Mouse (Mus musculus) urinary bladder, postnatal 25 days (tissue): Measurements from ENCODE around the gene Mgat4a.
"Not testable (repeated sequence)": the region's sequence is repeated elsewhere in the genome, so short reads cannot be mapped to it uniquely, and the experiment has no call there.

Experiments
- DNase-seq: peaks from one replicate; pipeline ENCODE4 v3.0.0; 2022; ENCODE audit warnings: low spot score

The Mgat4a gene

DNA sequence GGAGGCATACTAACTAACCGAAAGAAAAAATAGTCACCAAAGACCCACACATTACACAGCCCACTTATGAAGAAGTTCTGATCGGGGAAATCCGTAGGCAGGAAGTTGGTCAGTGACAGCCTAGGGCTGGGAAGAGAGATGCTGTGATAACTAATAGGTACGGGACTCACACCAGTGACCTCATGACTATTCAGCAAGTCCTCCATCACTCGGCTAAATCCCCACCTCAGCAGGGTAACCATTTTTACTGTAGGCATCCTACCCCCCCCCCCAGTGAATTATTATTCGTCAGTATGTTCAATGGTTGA is 8.3 kb downstream of the Mgat4a start:
- DNase-seq, result no peak

DNA sequence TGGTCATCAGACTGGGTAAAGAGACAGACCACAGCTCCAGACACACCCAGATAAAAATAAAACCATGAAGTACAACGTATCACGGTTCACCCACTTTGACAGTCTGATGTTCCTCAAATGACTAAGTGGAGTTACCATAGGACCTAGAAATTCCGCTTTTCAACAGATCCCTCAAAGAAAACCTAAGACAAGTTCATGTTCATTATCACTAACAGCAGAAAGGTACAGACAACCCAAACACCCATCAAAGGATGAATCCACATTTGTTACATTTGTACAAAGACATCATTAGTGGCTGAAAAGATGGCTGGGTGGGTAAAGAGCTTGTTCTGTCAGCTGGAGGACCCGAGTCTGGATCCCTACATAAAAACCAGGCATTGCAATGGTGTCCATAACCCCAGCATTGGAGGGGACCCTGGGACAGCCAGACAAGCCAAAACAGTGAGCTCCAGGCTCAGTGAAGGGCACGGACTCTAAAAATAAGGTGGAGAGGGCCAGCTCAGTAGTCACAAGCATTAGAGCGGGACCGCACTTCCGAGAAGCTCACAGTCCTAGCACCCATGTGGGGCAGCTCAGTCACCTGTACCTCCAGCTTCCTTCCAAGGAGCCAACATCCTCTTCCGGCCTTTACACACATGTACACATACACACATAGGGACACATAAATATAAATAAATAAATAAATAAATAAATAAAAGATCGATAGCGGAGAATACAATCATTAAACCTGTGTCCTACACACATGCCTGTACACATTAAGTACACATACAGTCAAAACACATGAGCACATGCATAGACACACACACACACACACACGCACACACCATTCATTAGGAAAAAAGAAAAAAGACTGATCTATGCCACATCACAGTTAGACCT is 8.9 kb downstream of the Mgat4a start:
- DNase-seq, result no peak

DNA sequence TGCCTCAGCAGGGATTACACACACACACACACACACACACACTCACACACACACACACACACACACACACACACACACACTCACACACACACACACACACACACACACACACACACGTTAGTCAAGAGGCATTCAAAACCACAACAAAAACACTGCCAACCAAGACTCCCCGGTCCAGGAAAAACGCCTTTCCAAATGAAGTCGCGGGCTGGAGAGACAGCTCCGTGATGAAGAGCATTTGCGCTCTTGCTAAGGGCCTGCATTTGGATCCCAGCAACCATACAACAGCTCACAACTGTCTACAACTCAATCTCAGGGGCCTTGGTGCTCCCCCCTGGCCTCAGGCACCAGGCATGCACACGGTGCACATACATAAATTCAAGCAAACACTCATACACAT is 10.8 kb downstream of the Mgat4a start:
- no peak for DNase-seq

DNA sequence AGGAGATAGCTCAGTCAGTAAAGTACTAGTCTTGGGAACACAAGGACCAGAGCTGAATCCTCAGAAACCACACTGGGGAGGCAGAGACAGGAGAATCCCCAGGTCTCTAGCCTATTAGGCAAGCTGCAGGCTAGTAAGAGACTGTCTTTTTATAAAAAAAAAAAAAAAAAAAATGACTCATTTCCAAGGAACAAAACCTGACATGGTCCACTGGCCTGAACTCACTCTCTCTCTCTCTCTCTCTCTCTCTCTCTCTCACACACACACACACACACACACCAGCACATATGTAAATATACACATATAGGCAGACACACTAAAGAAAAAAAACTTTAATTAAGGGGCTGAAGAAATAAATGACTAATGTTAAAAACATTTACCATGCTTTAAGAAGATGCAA is 14.6 kb downstream of the Mgat4a start:
- DNase-seq, result no peak

DNA sequence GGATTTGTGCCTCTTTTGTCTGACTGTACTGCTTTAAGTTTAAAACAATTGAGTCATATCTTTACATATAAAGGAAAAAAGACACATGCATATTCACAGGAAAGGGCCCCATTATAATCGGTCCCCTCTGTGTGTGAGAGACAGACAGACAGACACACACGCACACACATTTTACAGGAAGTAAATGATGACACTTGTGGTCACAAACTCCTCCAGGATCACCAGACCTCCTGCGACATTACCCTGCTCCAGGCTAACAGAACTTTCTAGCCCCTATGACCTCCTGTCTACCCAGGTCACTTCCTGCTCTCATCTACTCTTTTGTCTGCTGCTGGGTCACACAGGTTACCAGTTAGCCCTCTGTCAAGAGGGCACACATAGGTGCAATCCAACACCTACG is 16.1 kb downstream of the Mgat4a start:
- no peak for DNase-seq

DNA sequence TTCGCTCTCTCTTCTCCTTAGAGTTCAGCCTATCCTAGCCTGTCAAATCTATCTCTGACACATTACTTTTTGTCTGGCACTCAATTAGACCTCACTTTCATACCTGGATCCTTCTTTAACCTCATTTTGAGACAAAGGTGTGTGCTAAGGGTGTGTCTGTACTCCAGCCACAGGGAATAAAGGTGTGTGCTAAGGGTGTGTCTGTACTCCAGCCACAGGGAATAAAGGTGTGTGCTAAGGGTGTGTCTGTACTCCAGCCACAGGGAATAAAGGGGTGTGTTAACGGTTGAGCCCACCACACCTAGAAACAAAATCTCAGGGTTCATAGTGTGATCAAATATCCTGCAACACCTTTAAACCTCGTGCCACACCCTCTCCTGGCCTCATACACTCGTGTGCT is 16.7 kb downstream of the Mgat4a start:
- not testable (repeated sequence) for DNase-seq

DNA sequence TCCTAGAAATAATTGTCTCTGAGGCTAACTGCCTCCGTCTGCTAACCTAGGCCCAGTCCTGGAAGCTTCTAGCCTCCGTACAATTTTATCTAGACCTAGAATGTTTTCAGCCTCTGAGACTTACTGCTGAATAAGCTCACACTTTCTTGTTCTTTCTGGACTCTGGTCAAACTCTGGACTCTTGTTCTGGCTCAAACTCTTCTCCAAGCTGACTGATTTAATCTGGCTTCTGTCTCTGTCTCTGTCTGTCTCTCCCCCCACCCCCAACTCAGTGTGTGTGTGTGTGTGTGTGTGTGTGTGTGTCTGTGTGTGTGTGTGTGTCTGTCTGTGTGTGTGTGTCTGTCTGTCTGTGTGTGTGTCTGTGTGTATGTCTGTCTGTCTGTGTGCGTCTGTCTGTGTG is 17.3 kb downstream of the Mgat4a start:
- not testable (repeated sequence) for DNase-seq

DNA sequence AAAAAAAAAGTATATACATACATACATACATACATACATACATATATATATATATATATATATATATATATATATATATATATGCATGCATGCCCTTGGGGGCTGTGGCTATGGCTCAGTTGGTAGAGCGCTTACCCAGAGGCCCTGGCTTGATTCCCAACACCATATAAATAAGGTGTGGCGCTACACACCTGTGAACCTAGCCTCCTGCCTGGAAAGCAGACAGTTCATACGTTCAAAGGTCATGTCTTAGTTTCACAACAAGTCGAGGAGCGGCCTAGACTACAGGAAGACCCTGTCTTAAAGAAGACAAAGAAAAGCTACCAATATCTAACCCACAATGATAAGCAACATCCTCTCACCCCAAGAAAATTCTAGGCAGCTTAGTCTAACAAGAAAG is 18.7 kb downstream of the Mgat4a start:
- no peak for DNase-seq

DNA sequence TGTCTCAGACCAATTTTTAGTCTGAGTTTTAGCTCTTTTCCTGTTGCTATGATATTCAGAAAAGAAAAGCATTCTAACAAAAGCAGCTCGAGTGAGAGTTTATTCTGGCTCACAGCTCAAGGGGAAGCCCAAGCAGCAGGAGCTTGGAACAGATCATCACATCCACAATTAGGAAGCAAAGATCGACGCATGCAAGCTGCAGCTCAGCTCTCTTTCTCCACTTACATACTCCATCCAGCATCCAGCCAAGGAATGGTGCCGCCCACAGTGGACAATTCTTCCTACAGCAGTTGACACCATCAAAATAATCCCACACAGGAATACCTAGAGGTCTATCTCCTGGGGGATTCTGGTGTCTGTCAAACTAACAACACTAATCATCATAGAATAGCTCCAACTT is 22.0 kb downstream of the Mgat4a start:
- DNase-seq, result no peak

DNA sequence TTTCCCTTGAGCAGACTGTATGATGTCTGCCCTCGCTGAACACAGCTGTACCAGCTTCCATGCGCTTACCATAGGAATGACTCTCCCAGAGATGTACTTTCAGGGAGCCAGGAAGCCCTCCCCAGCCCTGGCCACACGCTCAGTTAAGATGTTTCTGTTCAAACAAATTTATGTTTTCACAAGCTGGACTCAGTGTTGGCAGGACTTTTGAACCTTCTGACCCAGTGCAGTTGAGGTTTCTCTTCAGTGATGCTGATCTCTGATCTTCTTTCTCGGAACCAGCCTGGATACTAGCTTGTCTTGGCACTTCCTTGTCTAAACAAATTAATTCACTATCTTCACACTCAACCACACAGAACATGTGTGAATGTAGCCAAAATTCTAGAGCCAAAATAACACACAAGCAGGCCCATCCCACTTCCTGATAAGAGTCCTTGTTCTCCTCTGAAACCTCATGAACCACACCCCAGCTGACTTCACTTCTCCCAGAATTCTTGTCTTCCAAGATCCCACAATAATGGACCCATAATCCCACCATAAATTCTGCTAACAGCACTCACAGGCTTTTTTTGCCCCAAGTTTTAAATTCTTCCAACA is 22.6 kb downstream of the Mgat4a start:
- no peak for DNase-seq

DNA sequence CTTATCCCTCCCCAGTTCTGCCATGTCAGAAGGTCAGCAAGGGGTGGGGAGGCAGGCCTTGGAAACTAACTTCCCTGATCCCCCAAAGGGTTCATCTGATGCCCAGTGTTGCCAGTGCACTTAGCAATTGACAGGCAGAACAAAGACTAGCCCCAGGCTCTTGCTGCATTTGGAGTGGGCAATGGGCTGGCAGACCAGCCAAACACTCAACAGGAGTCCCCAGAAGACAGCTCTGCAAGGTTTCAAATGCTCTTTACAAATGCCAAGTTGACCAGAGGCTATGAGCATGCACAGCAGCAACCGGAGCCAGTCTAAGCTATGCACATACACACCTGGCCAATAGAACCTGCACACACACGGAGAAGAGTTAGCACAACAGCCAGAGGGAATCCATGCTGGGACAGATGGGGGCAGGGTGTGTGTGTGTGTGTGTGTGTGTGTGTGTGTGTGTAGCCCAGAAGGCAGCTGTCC is 27.8 kb downstream of the Mgat4a start:
- DNase-seq, result no peak

DNA sequence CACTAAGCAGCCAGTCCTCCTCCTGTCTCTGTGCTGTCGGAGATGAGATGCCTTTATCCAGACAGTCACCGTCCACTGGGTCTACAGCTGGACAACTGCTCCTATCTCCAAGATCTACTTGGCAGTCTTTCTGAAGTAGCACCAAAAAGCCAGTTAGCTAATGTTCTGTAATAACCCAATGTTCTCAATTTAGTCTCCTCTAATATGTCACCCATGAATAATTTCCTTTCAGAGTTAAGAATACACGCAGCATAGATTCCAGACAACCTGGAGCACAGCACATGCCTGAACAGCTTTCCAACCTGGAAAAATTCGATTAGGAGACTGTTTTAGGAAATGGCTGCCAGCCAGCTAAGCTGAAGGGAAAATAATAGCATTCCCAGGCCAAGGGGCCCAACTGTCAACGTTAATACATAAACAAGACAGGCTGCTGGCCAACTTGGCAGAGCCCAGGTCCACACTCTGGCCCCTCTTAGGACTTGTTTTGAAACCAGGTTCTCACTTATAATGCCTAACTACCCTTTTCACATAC is 28.6 kb downstream of the Mgat4a start:
- no peak for DNase-seq

DNA sequence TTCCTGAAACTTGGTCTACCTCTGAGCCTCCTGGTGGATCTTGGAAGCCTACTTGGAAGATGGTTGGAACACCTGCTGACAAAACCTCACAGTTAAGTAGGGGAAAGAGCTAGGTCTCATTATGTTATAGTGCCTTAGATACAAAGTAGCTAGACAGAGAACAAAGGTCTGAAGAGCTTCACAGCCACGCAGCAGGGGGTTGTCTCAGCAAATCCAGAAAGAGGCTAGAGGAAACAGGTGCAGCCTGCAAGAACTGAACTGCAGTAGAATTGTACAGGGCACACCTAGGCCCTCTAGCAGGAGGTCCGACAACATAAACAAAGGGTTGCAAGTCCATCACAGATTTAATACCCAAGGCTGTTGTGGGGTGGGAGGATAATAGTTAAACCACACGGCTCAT is 30.6 kb downstream of the Mgat4a start:
- DNase-seq, result no peak

DNA sequence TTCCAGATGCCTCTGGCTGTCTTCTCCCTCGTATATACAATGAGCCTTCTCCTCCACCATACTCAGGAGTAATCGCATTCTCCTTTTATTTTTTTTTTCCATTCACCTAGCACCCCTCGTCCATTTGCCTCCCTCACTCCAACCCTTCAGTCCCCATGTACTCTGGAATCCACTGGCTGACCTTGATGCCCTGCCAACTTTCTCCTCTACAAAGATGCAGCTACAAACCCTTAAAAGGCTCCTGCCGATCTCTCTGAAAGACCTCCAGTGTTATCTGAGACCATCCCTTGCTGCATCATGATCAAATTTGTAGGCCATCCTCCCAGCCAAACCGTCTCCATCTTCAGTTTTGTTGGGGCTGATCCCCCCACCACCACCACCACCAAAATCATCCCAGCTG is 31.4 kb downstream of the Mgat4a start:
- no peak for DNase-seq

DNA sequence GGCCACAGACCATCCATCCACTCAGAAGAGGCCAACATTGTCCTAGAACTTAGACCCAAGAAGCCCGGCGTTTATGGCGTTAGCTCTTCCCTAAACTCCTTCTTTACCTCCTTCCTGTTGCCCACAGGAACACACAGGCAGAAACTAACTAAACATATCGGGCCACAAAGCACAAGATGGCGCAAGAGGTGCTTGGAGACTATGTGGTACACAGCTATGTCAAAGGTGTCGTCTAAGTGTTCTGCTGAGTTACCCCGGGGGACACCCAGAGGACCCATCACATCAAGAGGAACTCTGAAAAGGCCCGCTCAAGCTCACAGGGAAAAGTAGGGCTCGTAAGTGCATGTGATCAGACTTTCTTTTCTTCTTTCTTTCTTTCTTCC is 35.5 kb downstream of the Mgat4a start:
- DNase-seq, result no peak

DNA sequence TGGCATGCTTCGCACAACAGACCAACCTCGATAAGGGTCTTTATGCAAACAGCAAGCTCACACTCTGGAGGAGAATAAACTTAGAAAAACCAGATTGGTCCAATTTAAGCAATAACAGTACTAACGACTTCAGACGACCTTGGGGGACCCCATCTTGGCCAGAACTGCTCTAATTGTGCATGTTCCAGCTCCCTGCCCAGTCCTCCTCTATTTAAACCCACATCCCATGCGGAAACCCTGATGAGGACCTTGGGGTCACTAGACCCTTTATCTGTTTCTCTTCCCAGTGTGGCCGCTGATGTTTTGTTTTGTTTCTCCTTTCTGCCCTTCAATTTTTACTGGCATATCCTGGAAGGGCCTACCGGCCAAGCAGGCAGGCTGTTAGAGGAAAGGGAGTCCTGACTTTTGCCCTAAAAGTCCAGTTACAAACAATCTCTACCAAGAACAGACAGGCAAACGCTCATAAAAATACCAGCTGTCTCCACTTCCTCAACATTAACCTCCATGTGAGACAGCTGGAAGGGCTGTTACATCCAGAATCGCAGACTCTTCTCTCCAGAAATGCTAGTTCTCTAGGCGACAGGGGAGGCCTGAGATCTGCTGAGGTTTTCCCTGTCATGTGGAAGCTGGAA is 36.0 kb downstream of the Mgat4a start:
- DNase-seq, result no peak

DNA sequence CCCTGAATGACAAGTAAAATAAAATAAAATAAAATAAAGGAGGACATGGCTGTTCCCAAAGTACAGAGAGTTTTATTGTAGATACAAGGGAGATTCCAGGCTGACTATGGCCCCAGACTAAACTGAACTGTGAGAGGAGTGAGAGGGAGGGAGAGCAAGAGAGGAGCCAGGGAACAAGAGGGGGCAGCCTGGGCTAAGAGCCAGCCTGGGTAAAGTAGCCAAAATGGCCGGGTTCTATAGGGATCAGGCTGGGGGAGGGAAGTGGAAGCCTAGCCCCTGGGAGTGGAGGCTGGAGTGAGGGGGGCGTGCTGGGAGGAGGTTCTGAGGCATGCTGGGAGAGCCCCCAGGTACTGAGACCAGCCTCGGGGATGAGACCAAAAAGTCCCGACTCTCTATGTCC is 37.2 kb downstream of the Mgat4a start:
- DNase-seq, result no peak

DNA sequence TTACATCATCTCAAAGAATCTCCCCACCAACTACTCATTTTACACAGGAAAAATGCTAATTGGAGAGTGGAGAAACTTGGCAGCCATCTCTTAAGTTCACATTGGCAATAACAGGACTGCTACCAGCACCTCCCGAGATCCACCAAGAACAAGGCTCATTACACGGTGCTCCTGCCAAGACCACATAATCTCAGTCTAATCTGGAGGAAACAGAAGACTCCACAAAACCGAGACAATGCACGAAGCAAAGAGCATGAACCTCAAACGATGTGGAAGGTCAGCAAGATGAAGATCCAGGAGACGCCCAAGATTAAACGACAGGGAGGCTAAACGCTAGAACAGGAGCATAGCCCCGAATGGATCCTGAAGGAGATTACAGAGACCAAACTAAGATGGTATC is 38.5 kb downstream of the Mgat4a start:
- DNase-seq, result no peak

DNA sequence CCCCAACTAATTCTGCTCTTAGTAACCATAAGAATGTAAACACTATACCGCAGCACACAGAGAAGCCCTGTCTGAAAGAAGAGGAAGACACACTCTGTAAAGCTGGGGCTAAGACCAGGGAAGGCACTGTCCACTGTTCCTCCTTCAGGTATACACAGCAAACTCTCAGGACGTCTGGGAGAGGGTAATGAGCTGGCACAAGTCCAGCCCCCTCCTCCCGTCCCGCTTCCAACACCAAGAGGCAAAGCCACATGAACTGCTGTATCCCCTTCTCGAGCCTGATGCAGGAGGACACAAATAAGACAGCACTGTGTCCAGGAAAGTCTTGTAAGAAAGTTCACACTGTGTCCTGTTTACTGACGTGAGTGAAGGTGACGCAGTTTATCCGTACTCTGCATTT is 40.1 kb downstream of the Mgat4a start:
- no peak for DNase-seq

DNA sequence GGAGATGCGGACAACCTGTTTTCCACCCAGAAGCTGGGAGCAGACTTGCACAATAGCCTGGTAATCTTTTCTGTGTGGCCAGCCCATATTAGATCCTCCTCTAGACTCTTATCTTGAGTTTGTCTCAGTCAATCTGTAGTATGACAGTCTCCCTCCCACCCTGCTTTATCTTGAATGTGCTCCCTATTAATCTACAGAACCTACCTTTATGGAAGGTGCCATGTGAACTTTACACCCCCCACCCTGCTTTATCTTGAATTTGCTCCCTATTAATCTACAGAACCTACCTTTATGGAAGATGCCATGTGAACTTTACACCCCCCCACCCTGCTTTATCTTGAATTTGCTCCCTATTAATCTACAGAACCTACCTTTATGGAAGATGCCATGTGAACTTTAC is 41.4 kb downstream of the Mgat4a start:
- DNase-seq, result not testable (repeated sequence)

DNA sequence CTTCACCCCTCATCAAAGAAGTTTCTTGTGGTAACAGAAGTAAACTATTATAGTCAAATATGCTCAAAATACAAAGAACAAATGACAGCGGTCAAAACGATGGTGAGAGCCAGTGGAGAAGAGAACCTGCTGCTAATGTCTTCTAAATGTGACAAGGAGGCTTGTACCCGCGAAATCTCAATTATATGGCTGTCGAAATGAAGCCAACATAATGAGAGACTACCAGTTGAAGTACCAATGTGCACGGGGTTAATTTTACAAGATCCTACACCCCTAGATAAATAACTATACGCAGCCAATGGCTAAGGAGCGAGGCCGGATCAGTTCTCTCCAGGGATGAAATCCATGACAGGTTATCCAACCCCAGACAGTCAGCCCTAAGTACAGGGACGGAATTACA is 41.9 kb downstream of the Mgat4a start:
- DNase-seq, result no peak

DNA sequence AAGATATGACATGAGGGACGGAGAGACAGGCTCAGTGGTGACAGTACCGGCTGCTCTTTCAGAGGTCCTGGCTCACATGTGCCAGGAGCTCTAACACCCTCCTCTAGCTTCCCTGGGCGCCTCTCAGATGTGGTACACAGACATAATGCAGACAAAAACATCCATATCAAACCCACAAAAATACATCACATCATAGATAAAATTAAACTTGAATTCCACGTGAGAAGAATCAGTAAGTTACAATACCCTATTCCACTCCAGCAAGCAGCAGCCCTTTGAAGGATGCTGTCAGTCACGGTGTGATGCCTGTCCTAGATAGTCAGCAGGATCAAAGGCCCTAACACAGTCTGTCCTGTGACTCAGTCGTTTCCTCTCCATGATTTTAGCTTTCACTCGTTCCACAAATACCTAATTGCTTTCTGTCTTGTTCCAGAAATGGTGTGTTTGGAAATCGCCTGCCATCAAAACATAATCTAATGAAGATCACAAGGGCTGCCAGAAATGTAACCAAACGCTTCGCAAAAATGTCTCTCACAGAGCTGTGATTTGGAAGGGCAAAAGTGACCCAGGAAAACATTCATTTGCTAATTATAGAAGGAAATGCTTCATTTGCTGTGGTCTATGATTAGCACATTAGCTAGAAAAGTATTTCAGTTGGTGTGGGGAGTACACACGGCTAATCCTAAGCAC is 44.1 kb downstream of the Mgat4a start:
- DNase-seq, result no peak
